In genomic region chr2:59771708-59772107, GRCm38 (mm10) we compare ENCODE assay signal across 10 mouse cellular contexts.
A peak's percentile ranks its signal among the peaks of the same experiment; 100 is the strongest.
DNase-seq lines count a peak whose midpoint lies in the region; ATAC-seq lines count a peak whose summit lies in the region.
"Had no signal": no experiment of that assay in that cellular context is flagged by ENCODE, and none has a peak within 500 bp of the region (broad histone marks: within the 10 kb centered on the region; RNA-seq: fewer than 3 reads in every experiment).

No protein-coding gene starts in this region.

- no peaks in the 10 kb centered on the region for H3K9me3 ChIP-seq in forebrain, embryonic 15.5 days
- no peaks in the 10 kb centered on the region for H3K9me3 ChIP-seq in forebrain, embryonic 12.5 days
- no peaks in the 10 kb centered on the region for H3K9me3 ChIP-seq in limb, embryonic 10.5 days (replicated peaks)
- no peaks in the 10 kb centered on the region for H3K9me3 ChIP-seq in neural tube, embryonic 13.5 days

- DNase-seq in kidney, postnatal 4 days: peak; percentile 61 to 66
- DNase-seq in kidney, postnatal 14 days: no peak
- DNase-seq in limb, embryonic 10.5 days (ENCODE audit: low spot score): peak; percentile 80
- no peak for DNase-seq in layer of hippocampus, adult 11-12 months (ENCODE audit: low spot score)
- no peak for DNase-seq in urinary bladder, postnatal 25 days (ENCODE audit: low spot score)
- DNase-seq: cerebellum, adult 8-10 months; lung, adult 18-20 months had no signal

- ATAC-seq in forebrain, embryonic 15.5 days (replicated peaks): 0 out of 2 replicates have a peak, but pooled peaks have one; percentile 41
- ATAC-seq in forebrain, embryonic 12.5 days (ENCODE audit: low FRiP score): no peak; the same call in 1 of the 2 replicates
- peak; percentile 41 for ATAC-seq in neural tube, embryonic 13.5 days (ENCODE audit: low read depth)

- 78% methylated on average over 8 of the region's 8 CpGs for WGBS in forebrain, embryonic 15.5 days
- 76% methylated on average over 8 of the region's 8 CpGs for WGBS in forebrain, embryonic 12.5 days
- WGBS in limb, embryonic 10.5 days: 19% methylated on average over 8 of the region's 8 CpGs
- WGBS in neural tube, embryonic 13.5 days: 29% methylated on average over 8 of the region's 8 CpGs

- no peak overlapping the region for H3K4me3 ChIP-seq in forebrain, embryonic 15.5 days
- no peak overlapping the region for H3K4me3 ChIP-seq in forebrain, embryonic 12.5 days (replicated peaks)
- H3K4me3 ChIP-seq in limb, embryonic 10.5 days: peak overlapping the region; percentile 24; the same call in 1 of the 2 replicates
- no peak overlapping the region for H3K4me3 ChIP-seq in neural tube, embryonic 13.5 days

- H3K4me1 ChIP-seq in forebrain, embryonic 15.5 days: peaks cover 16% of the 10 kb centered on the region
- peaks cover 35% of the 10 kb centered on the region for H3K4me1 ChIP-seq in forebrain, embryonic 12.5 days
- peaks cover 86% of the 10 kb centered on the region for H3K4me1 ChIP-seq in limb, embryonic 10.5 days
- H3K4me1 ChIP-seq in neural tube, embryonic 13.5 days (replicated peaks): peaks cover 39% of the 10 kb centered on the region

- H3K27ac ChIP-seq in forebrain, embryonic 15.5 days (replicated peaks): no peak overlapping the region
- H3K27ac ChIP-seq in forebrain, embryonic 12.5 days: no peak overlapping the region
- peak overlapping the region; percentile 81 for H3K27ac ChIP-seq in limb, embryonic 10.5 days
- peak overlapping the region; percentile 79 for H3K27ac ChIP-seq in neural tube, embryonic 13.5 days (replicated peaks)

- no peak overlapping the region for H3K4me2 ChIP-seq in forebrain, embryonic 15.5 days (replicated peaks)
- H3K4me2 ChIP-seq in forebrain, embryonic 12.5 days: no peak overlapping the region
- peak overlapping the region; percentile 21; the same call in 1 of the 2 replicates for H3K4me2 ChIP-seq in neural tube, embryonic 13.5 days

- H3K9ac ChIP-seq in forebrain, embryonic 15.5 days (replicated peaks): no peak overlapping the region; the same call in 1 of the 2 replicates
- no peak overlapping the region for H3K9ac ChIP-seq in forebrain, embryonic 12.5 days
- peak overlapping the region; percentile 8; the same call in 1 of the 2 replicates for H3K9ac ChIP-seq in neural tube, embryonic 13.5 days

- H3K36me3 ChIP-seq in forebrain, embryonic 15.5 days: no peaks in the 10 kb centered on the region
- H3K36me3 ChIP-seq in forebrain, embryonic 12.5 days (replicated peaks): no peaks in the 10 kb centered on the region
- peaks cover 45% of the 10 kb centered on the region for H3K36me3 ChIP-seq in limb, embryonic 10.5 days
- no peaks in the 10 kb centered on the region for H3K36me3 ChIP-seq in neural tube, embryonic 13.5 days

- H3K27me3 ChIP-seq in forebrain, embryonic 15.5 days: no peaks in the 10 kb centered on the region
- H3K27me3 ChIP-seq in forebrain, embryonic 12.5 days: no peaks in the 10 kb centered on the region
- H3K27me3 ChIP-seq in limb, embryonic 10.5 days (ENCODE audit: low read depth, poor library complexity, severe bottlenecking): no peaks in the 10 kb centered on the region
- H3K27me3 ChIP-seq in neural tube, embryonic 13.5 days: no peaks in the 10 kb centered on the region

Comparison
In these comparisons a context has a peak if more than half of its experiments do, and no peak if none do; other contexts are left out.
1. DNase-seq: peak in kidney, postnatal 4 days (2 of 2) and limb, embryonic 10.5 days (single experiment); none in kidney, postnatal 14 days (single experiment), layer of hippocampus, adult 11-12 months (single experiment) and urinary bladder, postnatal 25 days (single experiment).
2. H3K27ac ChIP-seq: peak in limb, embryonic 10.5 days (single experiment) and neural tube, embryonic 13.5 days (single experiment); none in forebrain, embryonic 15.5 days (single experiment) and forebrain, embryonic 12.5 days (single experiment).